Mouse (Mus musculus): ENCODE results near the gene Gm45717.

DNA sequence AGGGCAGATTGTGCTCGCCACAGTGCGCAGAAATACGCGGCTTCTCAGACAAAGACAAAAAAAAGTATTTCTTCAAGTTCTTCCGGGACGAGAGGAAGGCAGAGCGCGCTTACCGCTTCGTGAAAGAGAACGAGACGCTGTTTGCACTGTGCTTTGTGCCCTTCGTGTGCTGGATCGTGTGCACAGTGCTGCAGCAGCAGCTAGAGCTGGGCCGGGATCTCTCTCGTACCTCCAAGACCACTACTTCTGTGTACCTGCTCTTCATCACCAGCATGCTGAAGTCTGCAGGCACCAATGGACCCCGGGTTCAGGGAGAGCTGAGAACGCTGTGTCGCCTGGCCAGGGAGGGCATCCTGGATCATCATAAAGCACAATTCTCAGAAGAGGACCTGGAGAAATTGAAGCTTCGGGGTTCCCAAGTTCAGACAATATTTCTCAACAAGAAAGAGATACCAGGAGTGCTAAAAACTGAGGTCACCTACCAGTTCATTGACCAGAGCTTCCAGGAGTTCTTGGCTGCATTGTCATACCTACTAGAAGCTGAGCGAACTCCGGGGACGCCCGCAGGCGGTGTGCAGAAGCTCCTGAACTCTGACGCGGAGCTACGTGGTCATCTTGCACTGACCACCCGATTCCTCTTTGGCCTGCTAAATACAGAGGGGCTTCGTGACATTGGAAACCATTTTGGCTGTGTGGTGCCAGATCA lies 32.5 kb downstream of the Gm45717 start:
- TF ChIP-seq CTCF (IDR thresholded peaks at IDR 0.05; ENCODE audit: low read depth, low read length) (no peak), GATA2 (IDR thresholded peaks at IDR 0.05; ENCODE audit: borderline replicate concordance, low read depth, low read length) (no peak), POLR2AphosphoS5 (IDR thresholded peaks at IDR 0.05; ENCODE audit: insufficient replicate concordance, low read depth, low read length) (no peak)
